Comparison of ENCODE assay signal across 10 mouse cellular contexts in the genomic region with DNA sequence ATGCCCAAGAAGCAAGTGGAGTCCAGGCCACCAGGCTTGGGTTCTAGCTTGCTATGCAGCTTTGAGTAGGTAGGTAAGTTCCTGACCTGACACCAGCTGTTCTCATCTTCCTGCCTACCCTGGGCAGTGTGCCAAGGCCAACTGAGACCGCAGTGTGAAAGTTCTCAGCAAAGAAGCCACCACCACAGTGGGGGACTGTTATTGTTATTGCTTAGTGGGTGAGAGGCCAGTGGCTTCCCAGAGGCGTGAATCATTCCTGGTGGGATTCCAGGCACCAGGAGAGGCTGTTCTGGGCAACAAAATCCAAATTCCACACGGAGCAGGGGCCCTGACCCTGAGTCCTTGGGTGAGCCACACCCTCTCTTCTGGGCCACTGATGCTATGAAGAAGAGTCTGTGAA. TPM values are rescaled to one million over a fixed set of nuclear protein-coding genes. Genes with fewer than 3 reads are reported as not detected.
DNase-seq lines count a peak whose midpoint lies in the region; ATAC-seq and TF ChIP-seq lines count a peak whose summit lies in the region.
"Had no signal": no experiment of that assay in that cellular context is flagged by ENCODE, and none has a peak within 500 bp of the region (broad histone marks: within the 10 kb centered on the region; RNA-seq: fewer than 3 reads in every experiment).

No protein-coding gene starts in this region.

- no peaks in the 10 kb centered on the region for H3K9me3 ChIP-seq in forebrain, embryonic 16.5 days (ENCODE audit: control insufficient read depth, low read length)
- H3K9me3 ChIP-seq in liver, embryonic 12.5 days (replicated peaks) = peaks cover 3% of the 10 kb centered on the region; the same call in 1 of the 2 replicates
- H3K9me3 ChIP-seq: heart, embryonic 15.5 days had no signal

- H3K4me3 ChIP-seq in layer of hippocampus, adult 2 months = no peak overlapping the region
- no peak overlapping the region for H3K4me3 ChIP-seq in gastrocnemius, adult 2 months
- no peak overlapping the region for H3K4me3 ChIP-seq in forebrain, embryonic 16.5 days (replicated peaks; ENCODE audit: low read length)
- H3K4me3 ChIP-seq in liver, embryonic 12.5 days = no peak overlapping the region
- H3K4me3 ChIP-seq: heart, embryonic 15.5 days; megakaryocyte, embryonic 14.5 days had no signal

- H3K4me1 ChIP-seq in forebrain, embryonic 16.5 days (replicated peaks; ENCODE audit: control insufficient read depth, insufficient read depth, low read length) = no peaks in the 10 kb centered on the region
- peaks cover 6% of the 10 kb centered on the region; the same call in 1 of the 2 replicates for H3K4me1 ChIP-seq in liver, embryonic 12.5 days

- WGBS in forebrain, embryonic 16.5 days = 34% methylated on average over 3 of the region's 3 CpGs
- 45% methylated on average over 3 of the region's 3 CpGs for WGBS in liver, embryonic 12.5 days (ENCODE audit: insufficient replicate concordance)

- no peaks in the 10 kb centered on the region for H3K36me3 ChIP-seq in forebrain, embryonic 16.5 days (ENCODE audit: control insufficient read depth, insufficient read depth)
- H3K36me3 ChIP-seq in liver, embryonic 12.5 days = no peaks in the 10 kb centered on the region
- H3K36me3 ChIP-seq: heart, embryonic 15.5 days had no signal

- no peak for TF ChIP-seq CTCF in layer of hippocampus, adult 2 months (conservative IDR thresholded peaks at IDR 0.05)
- TF ChIP-seq CTCF in gastrocnemius, adult 2 months (IDR thresholded peaks at IDR 0.05) = no peak

- no peak overlapping the region for H3K4me2 ChIP-seq in forebrain, embryonic 16.5 days (ENCODE audit: low read length)
- H3K4me2 ChIP-seq in liver, embryonic 12.5 days = no peak overlapping the region
- H3K4me2 ChIP-seq: heart, embryonic 15.5 days had no signal

- no peak overlapping the region for H3K27ac ChIP-seq in layer of hippocampus, adult 2 months
- H3K27ac ChIP-seq in gastrocnemius, adult 2 months = peak overlapping the region; percentile 46
- no peak overlapping the region for H3K27ac ChIP-seq in forebrain, embryonic 16.5 days (ENCODE audit: low read length)
- no peak overlapping the region for H3K27ac ChIP-seq in liver, embryonic 12.5 days
- H3K27ac ChIP-seq: heart, embryonic 15.5 days had no signal

- peak; percentile 16 for DNase-seq in layer of hippocampus, adult 11-12 months (ENCODE audit: low spot score)
- DNase-seq in layer of hippocampus, adult 2 months (ENCODE audit: low spot score in 2 of 2) = no peak
- DNase-seq in CD8-positive naive resting alpha-beta T cell, adult 2 months (ENCODE audit: low read depth in 2 of 2, low spot score in 2 of 2) = peak; percentile 51 to 64
- DNase-seq in gastrocnemius, adult 2 months = peak; percentile 75

- no peak overlapping the region for H3K9ac ChIP-seq in forebrain, embryonic 16.5 days (replicated peaks; ENCODE audit: low read depth, low read length)
- H3K9ac ChIP-seq in liver, embryonic 12.5 days = no peak overlapping the region
- H3K9ac ChIP-seq: heart, embryonic 15.5 days had no signal

- H3K27me3 ChIP-seq in forebrain, embryonic 16.5 days (replicated peaks; ENCODE audit: control insufficient read depth, insufficient read depth, low read length) = no peaks in the 10 kb centered on the region
- H3K27me3 ChIP-seq in liver, embryonic 12.5 days (replicated peaks) = no peaks in the 10 kb centered on the region

- ATAC-seq in megakaryocyte progenitor cell, adult 5-6 weeks (replicated peaks; ENCODE audit: poor library complexity) = peak; percentile 42; the same call in 1 of the 2 replicates
- ATAC-seq in erythroblast, adult 5-6 weeks (replicated peaks; ENCODE audit: low FRiP score, poor library complexity, severe bottlenecking) = no peak
- no peak for ATAC-seq in forebrain, embryonic 16.5 days
- ATAC-seq in liver, embryonic 12.5 days = no peak

- intact Hi-C loops in gastrocnemius, adult 2 months (cut with DNase I) = no loop called here

RNA-seq across cellular contexts. Expression of a gene that starts 19.8 kb away (rescaled TPM):
- total RNA-seq in layer of hippocampus, adult 2 months (2021) = not detected
- total RNA-seq in gastrocnemius, adult 2 months (2021) = 1 to 10 TPM in 1 of 2 experiments, under 1 TPM in 1; 0.87 to 1.8 TPM
- total RNA-seq in megakaryocyte progenitor cell, adult 5-6 weeks (2015) = 0.25 TPM in 1 of 2 replicates, not detected in the other
- not detected in 2 replicates for total RNA-seq in megakaryocyte progenitor cell, adult 5-6 weeks (2017)
- 0.84 TPM in 1 of 2 replicates, not detected in the other for total RNA-seq in erythroblast, adult 5-6 weeks (2015; ENCODE audit: low replicate concordance)
- total RNA-seq in erythroblast, adult 5-6 weeks (2017; ENCODE audit: low replicate concordance) = 0.51 TPM in 1 of 2 replicates, not detected in the other
- polyA plus RNA-seq in forebrain, embryonic 16.5 days (2015; fragmentation: Nextera tagmentation; extraction: Ambion mirVana) = 0.15 and 0.27 TPM in 2 replicates
- polyA plus RNA-seq in liver, embryonic 12.5 days (2016; fragmentation: Nextera tagmentation; extraction: Ambion mirVana) = 0.14 and 0.15 TPM in 2 replicates

RNA-seq across cellular contexts. Expression of a gene that starts 50.8 kb away (rescaled TPM):
- total RNA-seq in layer of hippocampus, adult 2 months (2021) = 1 to 10 TPM; 1.1 to 1.9 TPM
- total RNA-seq in gastrocnemius, adult 2 months (2021) = under 1 TPM; 0.38 to 0.39 TPM
- total RNA-seq in megakaryocyte progenitor cell, adult 5-6 weeks (2015) = 13.4 TPM in 2 replicates
- total RNA-seq in megakaryocyte progenitor cell, adult 5-6 weeks (2017) = 17.5 and 20.2 TPM in 2 replicates
- total RNA-seq in erythroblast, adult 5-6 weeks (2015; ENCODE audit: low replicate concordance) = 2.9 and 5.2 TPM in 2 replicates
- total RNA-seq in erythroblast, adult 5-6 weeks (2017; ENCODE audit: low replicate concordance) = 4.4 and 4.5 TPM in 2 replicates
- polyA plus RNA-seq in forebrain, embryonic 16.5 days (2015; fragmentation: Nextera tagmentation; extraction: Ambion mirVana) = 4.5 and 5.2 TPM in 2 replicates
- 6.6 and 6.7 TPM in 2 replicates for polyA plus RNA-seq in liver, embryonic 12.5 days (2016; fragmentation: Nextera tagmentation; extraction: Ambion mirVana)

RNA-seq across cellular contexts. Expression of a gene that starts 52.6 kb away (rescaled TPM):
- total RNA-seq in layer of hippocampus, adult 2 months (2021) = not detected
- not detected for total RNA-seq in gastrocnemius, adult 2 months (2021)
- not detected in 2 replicates for total RNA-seq in megakaryocyte progenitor cell, adult 5-6 weeks (2015)
- not detected in 2 replicates for total RNA-seq in megakaryocyte progenitor cell, adult 5-6 weeks (2017)
- not detected in 2 replicates for total RNA-seq in erythroblast, adult 5-6 weeks (2015; ENCODE audit: low replicate concordance)
- total RNA-seq in erythroblast, adult 5-6 weeks (2017; ENCODE audit: low replicate concordance) = not detected in 2 replicates
- not detected in 2 replicates for polyA plus RNA-seq in forebrain, embryonic 16.5 days (2015; fragmentation: Nextera tagmentation; extraction: Ambion mirVana)
- polyA plus RNA-seq in liver, embryonic 12.5 days (2016; fragmentation: Nextera tagmentation; extraction: Ambion mirVana) = not detected in 2 replicates
- polyA plus RNA-seq: heart, embryonic 15.5 days had no signal

Comparison
In these comparisons a context has a peak if more than half of its experiments do, and no peak if none do; other contexts are left out.
1. DNase-seq: peak in layer of hippocampus, adult 11-12 months (single experiment), CD8-positive naive resting alpha-beta T cell, adult 2 months (2 of 2) and gastrocnemius, adult 2 months (single experiment); none in layer of hippocampus, adult 2 months (0 of 2).